Mouse (Mus musculus): ENCODE measurements around the gene Pum1. TPM values are rescaled to one million over a fixed set of nuclear protein-coding genes. Genes with fewer than 3 reads are reported as not detected.

The Pum1 gene
- 81.5 and 90.3 TPM in 2 replicates for polyA plus RNA-seq (2012; rRNA removed)

DNA sequence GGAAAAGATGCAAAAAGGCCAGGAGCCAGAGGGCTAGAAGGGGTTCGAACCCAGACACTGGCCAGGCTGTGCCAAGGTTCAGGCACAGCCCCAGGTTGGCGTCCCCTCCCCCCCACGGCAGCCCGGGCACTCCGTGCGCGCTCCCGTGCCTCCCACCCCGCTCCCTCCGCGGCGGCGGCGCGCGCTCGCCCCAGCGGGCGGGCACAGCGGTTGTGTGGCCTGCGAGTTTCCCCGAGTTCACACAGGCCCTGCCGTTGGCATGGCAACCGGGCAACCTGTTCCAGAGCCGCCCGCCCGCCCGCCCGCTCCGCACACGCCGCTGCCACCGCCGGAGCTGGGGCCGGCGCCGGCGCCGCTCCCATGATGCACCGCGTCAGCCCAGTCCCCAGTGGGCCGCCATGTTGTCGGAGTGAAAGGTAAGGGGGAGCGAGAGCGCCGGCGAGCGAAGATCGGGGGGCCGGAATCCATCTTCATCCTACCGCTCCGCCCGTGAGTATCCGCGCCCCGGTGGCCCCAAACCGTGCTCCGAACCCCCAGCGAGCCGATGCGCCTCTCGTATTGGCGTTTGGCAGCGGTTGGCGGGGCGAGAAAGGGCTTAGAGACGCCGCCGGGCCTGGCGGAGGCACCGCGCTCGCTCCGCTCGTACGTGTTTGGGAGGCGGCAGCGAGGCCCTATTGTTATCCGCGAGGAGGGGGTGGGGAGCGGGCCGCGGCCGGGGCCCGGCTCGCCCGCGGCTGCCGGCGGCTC lies at the start of gene Pum1:
TSS of gene Pum1 (plus strand) at position 343 of the 747 bp plus-strand sequence.

DNA sequence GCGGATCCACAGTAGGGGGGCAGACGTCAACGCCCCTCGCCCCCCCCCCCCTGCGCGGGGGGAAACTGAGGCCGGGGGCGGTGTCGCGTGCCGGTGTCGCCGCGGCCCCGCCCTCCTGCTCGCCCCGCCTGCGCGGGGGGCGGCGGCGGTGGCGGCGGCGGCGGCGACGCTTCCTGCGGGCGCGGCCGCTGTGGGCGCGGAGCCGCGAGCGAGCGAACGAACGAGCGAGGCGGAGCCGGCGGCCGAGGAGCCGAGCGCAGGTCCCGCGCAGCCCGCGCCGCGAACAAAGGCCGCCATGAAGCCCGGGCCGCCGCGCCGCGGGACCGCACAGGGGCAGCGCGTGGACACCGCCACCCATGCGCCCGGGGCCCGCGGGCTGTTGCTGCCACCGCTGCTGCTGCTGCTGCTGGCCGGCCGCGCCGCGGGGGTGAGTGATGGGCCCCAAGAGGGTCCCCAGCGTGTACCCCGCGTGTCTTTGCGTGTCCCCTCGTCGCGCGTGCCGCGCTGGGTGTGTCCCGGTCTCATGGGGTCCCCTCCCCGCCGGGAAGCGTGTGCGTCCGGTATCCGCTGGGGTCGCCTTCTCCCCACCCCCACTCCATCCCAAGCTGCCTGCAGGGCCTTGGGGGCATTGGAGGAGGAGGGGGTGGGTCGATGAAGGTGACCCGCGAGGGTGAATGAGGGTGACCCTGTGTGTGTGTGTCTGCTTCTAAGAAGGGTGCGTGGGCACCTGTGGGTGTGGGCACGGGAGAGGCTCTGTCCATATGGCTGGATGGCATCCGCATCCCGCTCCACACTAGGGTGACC lies 129.5 kb downstream of the Pum1 start, which contains the start of gene Sdc3:
TSS of gene Sdc3 (plus strand) at position 162 of the 804 bp plus-strand sequence.

Other genes with a start within 250 kb of the Pum1 start
- 132 and 157 TPM in 2 replicates for gene Nkain1, start 89.1 kb upstream of the Pum1 start, polyA plus RNA-seq (2012; rRNA removed)
- 122 and 144 TPM in 2 replicates for gene Sdc3, start 129.2 kb downstream of the Pum1 start, polyA plus RNA-seq (2012; rRNA removed)
- gene Laptm5, start 249.8 kb downstream of the Pum1 start, polyA plus RNA-seq (2012; rRNA removed), result 24.6 and 26.3 TPM in 2 replicates

Measured in central nervous system, embryonic 14 days (tissue).